Comparison of ENCODE assay signal across 7 mouse cellular contexts in the genomic region with DNA sequence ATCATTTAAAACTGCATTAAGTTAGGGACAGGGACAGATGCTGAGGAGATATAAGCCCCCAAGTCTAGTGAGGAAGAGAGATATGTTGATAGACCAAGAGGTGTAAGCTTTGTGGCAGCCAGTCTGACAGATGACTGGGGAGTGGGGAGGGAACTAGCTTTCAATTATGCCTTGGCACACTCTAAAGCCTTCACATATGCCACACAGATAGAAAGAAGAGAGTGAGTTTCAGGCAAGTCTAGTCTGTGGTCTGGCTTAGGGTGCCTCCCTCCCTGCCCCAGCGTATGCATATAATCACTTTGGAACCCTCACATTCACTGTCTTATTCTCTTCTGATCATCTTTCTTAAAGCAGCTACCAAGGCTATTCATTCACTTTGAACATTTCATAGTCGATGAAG. TPM values are rescaled to one million over a fixed set of nuclear protein-coding genes. Genes with fewer than 3 reads are reported as not detected.
A peak's percentile ranks its signal among the peaks of the same experiment; 100 is the strongest.
DNase-seq lines count a peak whose midpoint lies in the region; ATAC-seq and TF ChIP-seq lines count a peak whose summit lies in the region.

No protein-coding gene starts in this region.

- 0 out of 2 replicates have a peak, but pooled peaks cover 3% of the 10 kb centered on the region for H3K4me1 ChIP-seq in lung, embryonic 14.5 days (ENCODE audit: insufficient read depth)
- H3K4me1 ChIP-seq in forebrain, embryonic 10.5 days = peaks cover 10% of the 10 kb centered on the region
- peaks cover 2% of the 10 kb centered on the region; the same call in 1 of the 2 replicates for H3K4me1 ChIP-seq in limb, embryonic 12.5 days (replicated peaks)

- no peak for ATAC-seq in lung, embryonic 14.5 days (ENCODE audit: insufficient read depth)
- ATAC-seq in limb, embryonic 12.5 days (ENCODE audit: insufficient number of reproducible peaks, insufficient read depth, low FRiP score, low TSS enrichment, low read depth) = no peak

- peak overlapping the region; percentile 78 for H3K4me2 ChIP-seq in lung, embryonic 14.5 days
- peak overlapping the region; percentile 71 for H3K4me2 ChIP-seq in limb, embryonic 12.5 days

- WGBS in lung, embryonic 14.5 days = 11% methylated on average over 2 of the region's 2 CpGs
- WGBS in forebrain, embryonic 10.5 days = 16% methylated on average over 2 of the region's 2 CpGs
- whole genome bisulfite sequencing in limb, embryonic 12.5 days = 18% methylated on average over 2 of the region's 2 CpGs

- no peaks in the 10 kb centered on the region for H3K27me3 ChIP-seq in lung, embryonic 14.5 days (ENCODE audit: insufficient read depth, low read length)
- no peaks in the 10 kb centered on the region for H3K27me3 ChIP-seq in forebrain, embryonic 10.5 days (ENCODE audit: poor library complexity, severe bottlenecking)
- H3K27me3 ChIP-seq in limb, embryonic 12.5 days = no peaks in the 10 kb centered on the region

- H3K27ac ChIP-seq in lung, embryonic 14.5 days (ENCODE audit: low read depth) = no peak overlapping the region
- no peak overlapping the region for H3K27ac ChIP-seq in forebrain, embryonic 10.5 days
- H3K27ac ChIP-seq in limb, embryonic 12.5 days = no peak overlapping the region

- H3K4me3 ChIP-seq in lung, embryonic 14.5 days (ENCODE audit: low read depth, low read length) = peak overlapping the region; percentile 38
- peak overlapping the region; percentile 54 for H3K4me3 ChIP-seq in forebrain, embryonic 10.5 days
- H3K4me3 ChIP-seq in limb, embryonic 12.5 days (replicated peaks) = peak overlapping the region; percentile 39

- no peak for TF ChIP-seq CTCF in lung, embryonic 14.5 days (IDR thresholded peaks at IDR 0.05; ENCODE audit: low read depth)

- H3K9me3 ChIP-seq in lung, embryonic 14.5 days (ENCODE audit: low read depth, low read length) = no peaks in the 10 kb centered on the region
- no peaks in the 10 kb centered on the region for H3K9me3 ChIP-seq in forebrain, embryonic 10.5 days
- no peaks in the 10 kb centered on the region for H3K9me3 ChIP-seq in limb, embryonic 12.5 days

- H3K36me3 ChIP-seq in lung, embryonic 14.5 days (ENCODE audit: insufficient read depth) = peaks cover 9% of the 10 kb centered on the region; the same call in 1 of the 2 replicates
- H3K36me3 ChIP-seq in forebrain, embryonic 10.5 days (replicated peaks) = no peaks in the 10 kb centered on the region
- peaks cover 6% of the 10 kb centered on the region; the same call in 1 of the 2 replicates for H3K36me3 ChIP-seq in limb, embryonic 12.5 days

- DNase-seq in lung, embryonic 14.5 days = no peak
- DNase-seq in lung, postnatal 4 days = no peak
- DNase-seq in forebrain, embryonic 10.5 days (ENCODE audit: extremely low spot score, low spot score) = no peak
- DNase-seq in retina, postnatal 1 day = peak; percentile 14
- no peak for DNase-seq in adipocyte (ENCODE audit: low spot score)
- DNase-seq in adrenal gland, postnatal 10 days = no peak

- H3K9ac ChIP-seq in lung, embryonic 14.5 days = peak overlapping the region; percentile 56
- peak overlapping the region; percentile 47 for H3K9ac ChIP-seq in limb, embryonic 12.5 days (replicated peaks)

RNA-seq across cellular contexts. Expression of gene Cfap70, which starts 0.7 kb away (rescaled TPM):
- polyA plus RNA-seq in lung, embryonic 14.5 days (2014; fragmentation: Nextera tagmentation; extraction: Ambion mirVana) = 0.12 and 0.82 TPM in 2 replicates
- polyA plus RNA-seq in forebrain, embryonic 10.5 days (2016; fragmentation: Nextera tagmentation; extraction: Ambion mirVana) = 0.55 and 1.3 TPM in 2 replicates
- polyA plus RNA-seq in limb, embryonic 12.5 days (2016; fragmentation: Nextera tagmentation; extraction: Ambion mirVana) = 0.21 and 0.64 TPM in 2 replicates
- total RNA-seq in adrenal gland, postnatal 10 days (2021) = 1 to 10 TPM; 1.9 to 2.7 TPM

RNA-seq across cellular contexts. Expression of gene Anxa7, which starts 28.6 kb away (rescaled TPM):
- polyA plus RNA-seq in lung, embryonic 14.5 days (2014; fragmentation: Nextera tagmentation; extraction: Ambion mirVana) = 36.0 and 36.9 TPM in 2 replicates
- 18.7 and 18.8 TPM in 2 replicates for polyA plus RNA-seq in forebrain, embryonic 10.5 days (2016; fragmentation: Nextera tagmentation; extraction: Ambion mirVana)
- 27.2 and 29.3 TPM in 2 replicates for polyA plus RNA-seq in limb, embryonic 12.5 days (2016; fragmentation: Nextera tagmentation; extraction: Ambion mirVana)
- total RNA-seq in adrenal gland, postnatal 10 days (2021) = 10 to 100 TPM; 60.7 to 67.2 TPM

RNA-seq across cellular contexts. Expression of gene Mss51, which starts 45.4 kb away (rescaled TPM):
- 0.96 and 1.4 TPM in 2 replicates for polyA plus RNA-seq in lung, embryonic 14.5 days (2014; fragmentation: Nextera tagmentation; extraction: Ambion mirVana)
- 1.3 TPM in 2 replicates for polyA plus RNA-seq in forebrain, embryonic 10.5 days (2016; fragmentation: Nextera tagmentation; extraction: Ambion mirVana)
- polyA plus RNA-seq in limb, embryonic 12.5 days (2016; fragmentation: Nextera tagmentation; extraction: Ambion mirVana) = 1.3 and 1.4 TPM in 2 replicates
- total RNA-seq in adrenal gland, postnatal 10 days (2021) = 1 to 10 TPM; 2.3 to 3.0 TPM

RNA-seq across cellular contexts. Expression of gene Mrps16, which starts 57.9 kb away (rescaled TPM):
- 93.5 and 96.8 TPM in 2 replicates for polyA plus RNA-seq in lung, embryonic 14.5 days (2014; fragmentation: Nextera tagmentation; extraction: Ambion mirVana)
- polyA plus RNA-seq in forebrain, embryonic 10.5 days (2016; fragmentation: Nextera tagmentation; extraction: Ambion mirVana) = 78.0 and 78.5 TPM in 2 replicates
- 84.7 and 85.9 TPM in 2 replicates for polyA plus RNA-seq in limb, embryonic 12.5 days (2016; fragmentation: Nextera tagmentation; extraction: Ambion mirVana)
- total RNA-seq in adrenal gland, postnatal 10 days (2021) = 100 to 1,000 TPM in 1 of 2 experiments, 10 to 100 TPM in 1; 93.8 to 101 TPM
